Mouse (Mus musculus) heart, postnatal 14 days (tissue): Measurements from ENCODE around the gene 1700017B05Rik. TPM values are rescaled to one million over a fixed set of nuclear protein-coding genes. Genes with fewer than 3 reads are reported as not detected.
"Not testable (repeated sequence)": the region's sequence is repeated elsewhere in the genome, so short reads cannot be mapped to it uniquely, and the experiment has no call there.

ENCODE experiments used
- DNase-seq, 2 experiments: peaks; one replicate each; pipeline ENCODE4 v3.0.0; 2021 to 2022
- intact Hi-C: fragments of 180-260 bp; cut with DNase I; formaldehyde crosslinking; loops from one replicate; pipeline ENCODE4 v1.15.1; 2025
- total RNA-seq, 2 experiments: library from RNA; stranded (reverse); gene quantifications; 2 replicates each; pipeline ENCODE4 v1.2.3; 2021

Gene 1700017B05Rik
- total RNA-seq, 2 experiments from 2014 or later = 15.5 to 16.4 TPM

DNA sequence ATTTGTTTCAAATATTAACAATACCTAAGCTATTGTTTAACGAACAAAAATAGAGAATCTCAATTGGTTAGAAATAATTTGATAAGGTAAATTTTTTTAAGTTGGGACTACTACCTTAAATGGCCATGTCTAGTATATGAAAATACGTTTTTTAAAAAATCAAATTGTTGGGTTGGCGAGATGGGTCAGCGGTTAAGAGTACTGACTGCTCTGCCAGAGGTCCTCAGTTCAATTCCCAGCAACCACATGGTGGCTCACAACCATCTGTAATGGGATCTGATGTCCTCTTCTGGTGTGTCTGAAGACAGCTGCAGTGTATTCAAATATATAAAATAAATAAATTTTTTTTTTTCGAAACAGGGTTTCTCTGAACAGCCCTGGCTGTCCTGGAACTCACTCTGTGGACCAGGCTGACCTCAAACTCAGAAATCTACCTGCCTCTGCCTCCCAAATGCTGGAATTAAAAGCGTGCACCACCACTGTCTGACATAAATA is 35.7 kb downstream of the 1700017B05Rik start:
- not testable (repeated sequence) for DNase-seq
- intact Hi-C loops = loop anchor here (10.0 kb wide), 1 partner anchor 172 kb away; no protein-coding TSS in a partner anchor

DNA sequence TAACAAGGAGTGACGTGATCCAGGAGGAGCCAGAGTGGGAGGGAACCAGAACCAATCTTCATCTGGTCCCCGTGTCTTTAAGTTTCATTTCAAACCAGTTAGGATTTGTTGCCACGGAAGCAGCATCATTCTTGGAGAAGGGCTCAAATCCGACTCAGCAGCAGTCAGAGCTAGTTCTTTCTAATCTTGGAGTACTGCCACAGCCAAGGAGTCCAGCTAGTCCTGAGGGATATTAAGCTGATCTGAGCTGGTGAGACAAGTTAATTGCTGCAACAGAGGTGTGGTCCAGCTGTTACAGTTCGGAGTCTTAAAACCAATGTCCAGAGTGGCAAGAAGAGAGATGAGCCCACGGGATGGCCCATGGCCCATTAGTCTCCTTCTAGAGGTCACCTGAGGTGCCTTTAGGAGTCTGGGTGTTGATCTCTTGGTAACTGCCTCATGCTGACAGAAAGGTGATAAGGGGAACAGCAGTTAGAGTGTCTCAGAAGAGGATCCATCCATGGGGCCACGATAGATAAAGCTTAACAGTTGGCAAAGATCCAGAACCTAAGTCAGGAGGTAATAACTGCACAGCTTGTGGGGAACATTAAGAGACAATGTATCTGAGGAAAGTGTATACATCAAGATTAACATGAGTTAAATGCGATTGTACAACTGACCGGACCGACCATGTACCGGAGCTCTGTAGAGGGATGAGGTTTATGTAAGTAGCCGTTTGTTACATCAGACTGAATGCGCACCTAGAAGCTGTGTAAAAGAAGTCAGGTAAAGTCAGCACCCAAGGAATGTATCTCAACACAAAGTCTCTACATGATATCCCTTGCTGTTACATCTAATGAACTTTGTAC is 36.4 kb downstream of the 1700017B05Rik start:
- DNase-seq = no peak
- intact Hi-C loops = loop anchor here (10.0 kb wide), 1 partner anchor 171 kb away; no protein-coding TSS in a partner anchor

DNA sequence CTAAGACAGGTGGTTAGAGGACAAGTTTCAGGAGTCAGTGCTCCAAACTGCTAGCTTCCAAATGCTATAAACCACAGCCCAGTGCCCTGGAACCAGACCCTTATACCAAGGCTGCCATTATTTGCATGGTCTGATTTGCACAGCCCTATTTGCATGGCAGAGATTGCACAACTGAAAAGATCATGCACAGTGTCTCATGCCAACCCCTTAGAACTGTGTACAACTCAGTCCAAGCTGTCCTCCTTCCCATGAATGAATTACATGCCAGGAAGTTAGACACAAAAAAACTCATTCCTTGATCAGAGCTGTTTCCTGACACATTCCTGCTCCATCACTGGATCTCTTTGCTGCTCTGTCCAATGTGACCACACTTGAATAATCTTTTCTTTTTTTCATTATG is 39.1 kb downstream of the 1700017B05Rik start:
- no peak for DNase-seq
- intact Hi-C loops = loop anchor here (5.0 to 10.0 kb wide), 2 partner anchors 169 to 331 kb away; no protein-coding TSS in a partner anchor

DNA sequence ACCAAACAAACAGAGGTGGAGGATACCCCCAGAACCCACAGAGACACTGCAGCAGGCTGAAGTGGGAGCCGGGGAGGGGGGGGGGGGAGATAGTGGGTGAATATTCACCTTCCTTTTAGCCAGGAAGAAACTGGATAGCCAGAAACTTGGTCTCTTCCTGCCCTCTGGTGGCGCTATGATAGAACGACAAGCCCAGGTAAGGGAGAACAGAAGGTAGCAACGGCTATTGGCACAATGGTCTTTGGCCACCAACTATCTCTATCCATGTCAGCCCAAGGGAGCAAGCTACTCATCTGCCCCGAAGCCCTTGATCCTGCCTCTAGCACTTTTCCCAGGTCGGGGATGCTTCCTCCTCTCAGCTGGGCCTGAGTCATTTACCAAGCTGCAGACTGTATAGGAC is 42.1 kb downstream of the 1700017B05Rik start:
- DNase-seq = peak; percentile 17 to 42
- intact Hi-C loops = loop anchor here (5.0 to 10.0 kb wide), 2 partner anchors 166 to 328 kb away; no protein-coding TSS in a partner anchor

DNA sequence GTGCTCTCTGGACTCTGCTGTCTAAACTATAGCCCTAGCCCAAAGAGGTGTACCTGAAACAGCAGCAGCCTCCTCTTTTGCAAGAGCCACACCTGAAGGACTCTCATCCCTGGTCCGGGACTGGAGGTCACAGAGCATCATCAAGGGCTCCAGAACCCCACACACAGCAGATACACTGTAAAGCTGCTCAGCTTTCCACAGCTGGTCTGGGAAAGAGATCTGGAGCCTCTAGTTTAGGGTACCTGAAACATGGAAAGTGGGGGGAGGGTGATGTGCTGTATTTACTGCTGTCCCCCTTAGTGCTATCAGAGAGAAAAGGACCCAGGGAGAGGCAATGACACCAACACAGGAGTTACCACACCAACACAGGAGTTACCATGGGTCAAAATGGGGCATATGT is 42.9 kb downstream of the 1700017B05Rik start:
- intact Hi-C loops = no loop called here
- no peak for DNase-seq

DNA sequence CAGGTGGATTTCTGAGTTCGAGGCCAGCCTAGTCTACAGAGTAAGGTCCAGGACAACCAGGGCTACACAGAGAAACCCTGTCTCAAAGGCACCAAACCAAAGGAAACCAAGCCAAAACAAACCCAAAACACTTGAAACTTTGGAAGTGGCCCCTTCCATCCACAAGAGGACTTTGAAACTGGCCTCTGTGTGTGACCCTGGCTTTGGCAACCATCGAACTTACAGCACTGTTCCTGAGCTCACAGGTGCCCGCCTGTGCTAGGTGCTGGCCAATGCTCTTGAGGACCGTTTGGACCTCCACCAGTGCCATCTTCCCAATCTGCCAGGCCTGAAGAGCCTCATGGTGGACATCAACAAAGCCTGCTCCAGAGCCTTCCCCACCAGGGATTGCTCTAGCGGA is 43.6 kb downstream of the 1700017B05Rik start:
- DNase-seq = no peak
- intact Hi-C loops = no loop called here

DNA sequence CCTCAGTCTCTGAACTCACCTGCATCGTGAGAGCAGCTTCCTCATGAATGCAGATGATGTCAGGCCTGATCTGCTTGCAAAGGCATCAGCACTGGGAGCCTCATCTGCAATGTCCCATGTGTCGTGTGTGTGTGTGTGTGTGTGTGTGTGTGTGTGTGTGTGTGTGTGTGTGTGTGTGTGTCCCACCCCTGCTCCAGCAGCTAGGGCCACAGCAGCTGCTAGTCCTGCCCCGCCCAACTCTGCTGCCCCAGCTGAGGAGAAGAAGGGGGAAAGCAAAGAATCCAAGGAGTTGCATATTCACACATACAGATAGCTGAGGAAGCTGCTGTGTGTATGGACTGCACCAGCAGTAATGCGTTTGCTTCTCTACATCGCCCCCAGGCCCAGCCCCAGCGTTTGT is 45.2 kb downstream of the 1700017B05Rik start:
- DNase-seq = no peak
- intact Hi-C loops = no loop called here

DNA sequence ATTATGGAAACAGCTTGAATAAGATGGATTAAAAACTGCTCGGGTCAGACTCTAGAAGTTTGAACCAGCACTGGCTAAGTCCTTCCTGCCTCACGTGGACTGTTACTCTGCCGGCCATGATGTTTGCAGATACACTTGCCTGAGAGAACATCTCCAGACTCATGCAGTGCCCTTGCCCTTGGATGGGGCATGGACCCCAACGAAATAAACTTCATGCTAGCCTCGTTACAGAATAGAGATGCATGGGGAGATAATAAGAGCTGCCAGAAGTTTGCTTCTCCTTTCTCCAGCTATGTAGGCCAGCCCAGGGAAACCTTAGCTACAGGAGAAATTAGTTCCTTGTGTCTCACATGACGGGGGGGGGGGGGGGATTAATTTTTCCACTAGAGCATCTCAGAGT is 47.9 kb downstream of the 1700017B05Rik start:
- intact Hi-C loops = no loop called here

DNA sequence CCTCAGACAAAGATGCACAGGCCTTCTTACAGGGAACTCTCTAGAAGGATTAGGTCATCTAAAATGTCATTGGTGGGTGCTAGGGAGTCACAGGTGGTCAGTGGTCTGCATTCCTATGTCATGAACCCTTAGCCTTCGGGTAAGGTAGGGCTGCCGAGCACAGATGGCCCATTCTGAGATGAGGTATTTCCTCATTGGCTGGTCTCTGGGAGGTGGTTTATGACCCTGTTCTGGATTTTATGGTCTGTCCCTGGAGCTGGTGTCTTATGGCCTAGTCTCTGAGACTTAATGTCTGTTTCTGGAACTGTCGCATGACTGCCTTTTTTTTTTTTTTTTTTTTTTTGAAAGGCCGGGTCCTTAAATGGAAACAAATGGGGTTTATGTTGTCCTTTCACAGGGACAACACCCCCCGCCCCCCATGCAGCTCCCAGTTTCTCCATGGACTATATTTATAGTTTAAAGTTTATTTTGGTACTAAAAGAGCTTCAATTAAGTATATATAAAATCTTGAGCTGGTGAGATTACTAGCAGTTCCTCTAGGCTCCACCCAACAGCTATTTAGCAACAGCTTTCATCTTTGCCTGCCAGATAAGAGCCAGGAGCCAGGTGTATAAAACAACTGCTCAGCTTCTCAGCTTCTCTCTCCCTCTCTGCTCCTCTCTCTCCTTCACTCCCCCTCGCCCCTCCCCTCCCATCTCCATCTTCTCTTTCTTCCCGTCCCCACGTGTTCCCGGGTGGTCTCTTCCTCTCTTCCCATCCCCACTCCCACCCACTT is 49.8 kb downstream of the 1700017B05Rik start:
- intact Hi-C loops = no loop called here
- DNase-seq = no peak

More for the DNA sequence above, 47.9 kb downstream of the 1700017B05Rik start:
- no peak for DNase-seq

DNA sequence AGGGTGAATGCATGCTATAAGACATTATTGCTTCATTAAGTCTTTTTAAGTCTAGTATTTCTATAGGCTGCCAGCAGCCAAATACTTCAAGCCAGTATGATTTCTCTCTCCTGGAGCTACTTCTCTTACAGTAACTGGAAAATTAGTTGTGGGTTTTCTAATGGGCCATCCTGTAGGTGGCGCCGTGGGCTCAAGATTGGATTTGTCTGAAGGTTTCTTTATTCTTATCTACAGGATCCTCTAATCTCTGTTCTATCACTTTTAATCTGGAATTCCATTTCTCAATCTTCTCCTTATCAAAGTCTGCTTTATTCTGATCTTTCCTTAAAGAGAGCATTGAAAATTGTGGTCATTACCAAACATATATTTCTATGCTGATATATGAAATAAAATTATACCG is 53.1 kb downstream of the 1700017B05Rik start:
- intact Hi-C loops = loop anchor here (2.0 to 5.0 kb wide), 3 partner anchors 53 to 308 kb away; partner anchors contain the start of gene 1700017B05Rik
- DNase-seq = peak; percentile 40 to 44

DNA sequence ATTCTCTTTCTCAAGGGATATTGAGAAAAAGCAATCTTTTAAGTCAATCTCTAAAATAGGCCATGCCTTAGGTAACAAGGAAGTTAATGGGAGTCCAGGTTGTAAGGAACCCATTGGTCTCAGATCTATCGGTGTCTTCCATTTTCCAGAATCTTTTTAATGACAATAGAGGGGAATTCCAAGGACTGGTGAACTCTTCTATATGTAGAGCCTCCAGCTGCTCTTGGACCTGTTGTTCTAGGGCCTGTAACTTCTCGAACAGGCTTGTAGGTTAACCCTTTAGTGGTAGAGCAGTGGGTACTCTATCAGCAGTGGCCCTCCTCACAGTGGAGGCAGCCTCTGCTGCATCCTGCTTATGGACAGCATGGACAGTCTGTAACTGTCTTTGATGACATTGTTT is 55.5 kb downstream of the 1700017B05Rik start:
- no peak for DNase-seq
- intact Hi-C loops = loop anchor here (5.0 kb wide), 2 partner anchors 55 to 310 kb away; partner anchors contain the start of gene 1700017B05Rik

DNA sequence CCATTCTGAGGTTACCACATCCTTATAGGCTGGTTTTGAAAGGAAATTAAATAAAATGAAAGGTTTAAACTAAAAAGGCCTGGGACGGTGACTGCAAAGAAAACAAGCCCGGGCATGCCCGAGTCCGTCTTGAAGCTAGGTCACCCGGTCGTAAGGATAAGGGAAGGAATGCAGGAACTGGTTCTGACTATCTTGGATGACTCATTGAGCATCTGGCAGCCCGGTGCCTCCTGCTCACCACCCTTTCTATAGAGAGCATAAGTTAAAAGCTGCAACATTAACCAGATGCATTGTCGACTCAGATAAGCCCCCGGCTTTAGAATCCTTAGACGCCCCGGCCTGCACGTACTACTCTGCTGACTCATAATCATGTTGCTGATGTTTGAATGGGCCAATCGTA is 58.8 kb downstream of the 1700017B05Rik start:
- intact Hi-C loops, DNase-seq: not testable (repeated sequence)

Other genes with a start within 250 kb of the 1700017B05Rik start
- gene Sin3a, start 190.6 kb downstream of the 1700017B05Rik start, total RNA-seq = 10 to 100 TPM; 37.7 to 40.7 TPM
- gene Man2c1, start 131.9 kb downstream of the 1700017B05Rik start, total RNA-seq = 10 to 100 TPM; 52.2 to 62.1 TPM
- gene Neil1, start 114.3 kb downstream of the 1700017B05Rik start, total RNA-seq = 1 to 10 TPM; 4.9 to 5.0 TPM
- gene Commd4, start 104.3 kb downstream of the 1700017B05Rik start, total RNA-seq = 10 to 100 TPM; 27.3 to 28.9 TPM
- gene Trcg1, start 26.1 kb downstream of the 1700017B05Rik start, total RNA-seq = not detected
- 1 to 10 TPM; 9.0 to 9.3 TPM for gene Ppcdc, start 177.5 kb upstream of the 1700017B05Rik start, total RNA-seq
- gene Scamp5, start 205.4 kb upstream of the 1700017B05Rik start, total RNA-seq = 1 to 10 TPM; 7.4 to 7.7 TPM
- 1 to 10 TPM; 1.5 to 1.8 TPM for gene Rpp25, start 241.4 kb upstream of the 1700017B05Rik start, total RNA-seq